Mouse (Mus musculus) left cerebral cortex, postnatal 14 days (tissue): ENCODE results near the gene Ruvbl1. TPM values are rescaled to one million over a fixed set of nuclear protein-coding genes. Genes with fewer than 3 reads are reported as not detected.

Experiments used
- DNase-seq, 2 experiments: peaks; one replicate each; pipeline ENCODE4 v3.0.0; 2021 to 2022; ENCODE audit warnings: low spot score in 2 of 2, mixed read lengths in 1 of 2
- intact Hi-C: fragments of 180-260 bp; cut with DNase I; formaldehyde crosslinking; loops from one replicate; pipeline ENCODE4 v1.15.1; 2025
- total RNA-seq, 2 experiments: library from RNA; stranded (reverse); gene quantifications; 2 replicates each; pipeline ENCODE4 v1.2.3; 2021

Ruvbl1 gene
- total RNA-seq, 2 experiments from 2014 or later = 36.2 to 37.1 TPM

- DNase-seq = no peak
- intact Hi-C loops = no loop called here
Measured at GRCm38 (mm10) chr6:88523451-88523850, 58.2 kb downstream of the Ruvbl1 start.

- intact Hi-C loops = no loop called here
- no peak for DNase-seq
Measured at GRCm38 (mm10) chr6:88524056-88524455, 58.8 kb downstream of the Ruvbl1 start.

- intact Hi-C loops = no loop called here
- no peak for DNase-seq
Measured at GRCm38 (mm10) chr6:88530306-88530705, 65.1 kb downstream of the Ruvbl1 start.

GRCm38 (mm10) chr6:88540093-88540755, 75.0 kb downstream of the Ruvbl1 start:
- no peak for DNase-seq
- intact Hi-C loops = no loop called here

GRCm38 (mm10) chr6:88544241-88544640, 79.0 kb downstream of the Ruvbl1 start:
- no peak for DNase-seq
- intact Hi-C loops = no loop called here

- no peak for DNase-seq
- intact Hi-C loops = loop anchor here (5.0 kb wide), 2 partner anchors 287 to 312 kb away; no protein-coding TSS in a partner anchor
Measured at GRCm38 (mm10) chr6:88544644-88545396, 79.6 kb downstream of the Ruvbl1 start.

GRCm38 (mm10) chr6:88545397-88545790, 80.2 kb downstream of the Ruvbl1 start:
- intact Hi-C loops = loop anchor here (5.0 kb wide), 2 partner anchors 287 to 312 kb away; no protein-coding TSS in a partner anchor
- no peak for DNase-seq

Other genes with a start within 250 kb of the Ruvbl1 start
- not detected for gene Dnajb8, start 243.1 kb upstream of the Ruvbl1 start, total RNA-seq
- gene Eefsec, start 18.9 kb upstream of the Ruvbl1 start, total RNA-seq = 10 to 100 TPM; 19.4 to 20.8 TPM
- gene Sec61a1, start 53.5 kb downstream of the Ruvbl1 start, total RNA-seq = 100 to 1,000 TPM; 103 to 112 TPM
- under 1 TPM in 1 of 2 experiments, not detected in 1; 0.22 TPM for gene Kbtbd12, start 172.5 kb downstream of the Ruvbl1 start, total RNA-seq